Comparison of ENCODE assay signal across 8 mouse cellular contexts in genomic region chr9:50856341-50857081, GRCm38 (mm10). TPM values are rescaled to one million over a fixed set of nuclear protein-coding genes. Genes with fewer than 3 reads are reported as not detected.
DNase-seq lines count a peak whose midpoint lies in the region; ATAC-seq lines count a peak whose summit lies in the region.

No protein-coding gene starts in this region.

- H3K4me2 ChIP-seq in heart, embryonic 14.5 days (ENCODE audit: low read length): peak overlapping the region; percentile 73
- H3K4me2 ChIP-seq in liver, embryonic 13.5 days: peak overlapping the region; percentile 83
- H3K4me2 ChIP-seq in stomach, embryonic 14.5 days (replicated peaks; ENCODE audit: low read depth, low read length): peak overlapping the region; percentile 51

- H3K27me3 ChIP-seq in heart, embryonic 14.5 days (ENCODE audit: control insufficient read depth, insufficient read depth, low read length): no peaks in the 10 kb centered on the region
- no peaks in the 10 kb centered on the region for H3K27me3 ChIP-seq in liver, embryonic 13.5 days
- H3K27me3 ChIP-seq in stomach, embryonic 14.5 days (ENCODE audit: control insufficient read depth, insufficient read depth, low read length): no peaks in the 10 kb centered on the region

- peak overlapping the region; percentile 75 to 78 for H3K27ac ChIP-seq in heart, embryonic 14.5 days (replicated peaks in 1 of 2; ENCODE audit: control insufficient read depth in 1 of 2, insufficient read depth in 1 of 2, low read depth in 2 of 2, low read length in 2 of 2)
- H3K27ac ChIP-seq in liver, embryonic 13.5 days: peak overlapping the region; percentile 97
- H3K27ac ChIP-seq in stomach, embryonic 14.5 days (ENCODE audit: low read length): peak overlapping the region; percentile 85

- peak; percentile 82 for DNase-seq in c-Kit-negative CD71-positive TER-119-positive erythroid progenitor cells, embryonic 14.5 days (ENCODE audit: low read depth, low spot score)
- DNase-seq in fibroblast of lung, adult 2 months (ENCODE audit: low read depth): peak; percentile 46
- DNase-seq in kidney, postnatal 14 days: peak; percentile 96
- DNase-seq in liver, embryonic 13.5 days: peak; percentile 95
- DNase-seq in natural killer cell, adult 2 months (ENCODE audit: low spot score in 2 of 2): peak; percentile 92

- under 1% methylated on average over 45 of the region's 45 CpGs for WGBS in heart, embryonic 14.5 days
- WGBS in liver, embryonic 13.5 days (ENCODE audit: insufficient replicate concordance): 1% methylated on average over 45 of the region's 45 CpGs
- 1% methylated on average over 44 of the region's 45 CpGs for WGBS in stomach, embryonic 14.5 days

- peak overlapping the region; percentile 87 for H3K9ac ChIP-seq in heart, embryonic 14.5 days (ENCODE audit: low read length)
- H3K9ac ChIP-seq in liver, embryonic 13.5 days: peak overlapping the region; percentile 91
- H3K9ac ChIP-seq in stomach, embryonic 14.5 days (replicated peaks; ENCODE audit: low read depth, low read length): peak overlapping the region; percentile 76

- H3K36me3 ChIP-seq in heart, embryonic 14.5 days (ENCODE audit: control insufficient read depth, insufficient read depth, low read length): peaks cover 29% of the 10 kb centered on the region
- H3K36me3 ChIP-seq in liver, embryonic 13.5 days: peaks cover 30% of the 10 kb centered on the region
- H3K36me3 ChIP-seq in stomach, embryonic 14.5 days (ENCODE audit: control insufficient read depth, insufficient read depth, low read length): peaks cover 17% of the 10 kb centered on the region

- H3K4me1 ChIP-seq in heart, embryonic 14.5 days (ENCODE audit: control insufficient read depth in 2 of 2, insufficient read depth in 2 of 2, low read length in 2 of 2): peaks cover 9 to 21% of the 10 kb centered on the region in 2 experiments
- H3K4me1 ChIP-seq in liver, embryonic 13.5 days (replicated peaks): peaks cover 83% of the 10 kb centered on the region
- peaks cover 10% of the 10 kb centered on the region; the same call in 1 of the 2 replicates for H3K4me1 ChIP-seq in stomach, embryonic 14.5 days (ENCODE audit: control insufficient read depth, insufficient read depth, low read length)

- H3K9me3 ChIP-seq in heart, embryonic 14.5 days (ENCODE audit: control insufficient read depth, low read length): no peaks in the 10 kb centered on the region
- no peaks in the 10 kb centered on the region for H3K9me3 ChIP-seq in liver, embryonic 13.5 days (replicated peaks)
- H3K9me3 ChIP-seq in stomach, embryonic 14.5 days (ENCODE audit: control insufficient read depth, low read depth, low read length): no peaks in the 10 kb centered on the region

- peak overlapping the region; percentile 64 to 87 for H3K4me3 ChIP-seq in heart, embryonic 14.5 days (ENCODE audit: control insufficient read depth in 1 of 2, insufficient read depth in 1 of 2, low read depth in 1 of 2, low read length in 2 of 2)
- peak overlapping the region; percentile 92 for H3K4me3 ChIP-seq in liver, embryonic 13.5 days (replicated peaks)
- H3K4me3 ChIP-seq in stomach, embryonic 14.5 days (ENCODE audit: low read depth, low read length): peak overlapping the region; percentile 85

- ATAC-seq in CD4-positive, CD25-positive, alpha-beta regulatory T cell, adult 4 months: peak; percentile 86
- peak; percentile 91 for ATAC-seq in heart, embryonic 14.5 days (ENCODE audit: insufficient number of reproducible peaks, insufficient read depth, low FRiP score, low read depth)
- ATAC-seq in liver, embryonic 13.5 days (ENCODE audit: low read depth): peak; percentile 68
- ATAC-seq in stomach, embryonic 14.5 days (ENCODE audit: insufficient number of reproducible peaks, insufficient read depth, low FRiP score, low read depth): peak; percentile 93

RNA-seq across cellular contexts. Expression of gene Ppp2r1b, which starts 11.4 kb away (rescaled TPM):
- 10 to 100 TPM; 58.6 to 79.7 TPM for polyA plus RNA-seq in CD4-positive, CD25-positive, alpha-beta regulatory T cell, adult 4 months (2017; shearing (Covaris generic))
- 38.8 and 39.4 TPM in 2 replicates for polyA plus RNA-seq in heart, embryonic 14.5 days (2014; fragmentation: Nextera tagmentation; extraction: Ambion mirVana)
- 97.1 and 117 TPM in 2 replicates for polyA plus RNA-seq in liver, embryonic 13.5 days (2015; fragmentation: Nextera tagmentation; extraction: Ambion mirVana)
- 73.1 and 77.7 TPM in 2 replicates for polyA plus RNA-seq in stomach, embryonic 14.5 days (2014; fragmentation: Nextera tagmentation; extraction: Ambion mirVana)

Comparison
In these comparisons a context has a peak if more than half of its experiments do, and no peak if none do; other contexts are left out.
1. Peak in every context shown above with its lines: DNase-seq, ATAC-seq, H3K4me3 ChIP-seq and H3K27ac ChIP-seq.
2. DNase-seq: peak in every context shown above with its lines; median percentile 96 in kidney, postnatal 14 days; 95 in liver, embryonic 13.5 days; 92 in natural killer cell, adult 2 months; 82 in c-Kit-negative CD71-positive TER-119-positive erythroid progenitor cells, embryonic 14.5 days; 46 in fibroblast of lung, adult 2 months.